Mouse (Mus musculus): ENCODE data around the gene Fancd2os. TPM values are rescaled to one million over a fixed set of nuclear protein-coding genes. Genes with fewer than 3 reads are reported as not detected.

Gene Fancd2os
- polyA plus RNA-seq (2012; rRNA removed), result not detected in 2 replicates

- Histone ChIP-seq H3K27ac (ENCODE audit: insufficient read depth, low read length) (no peak within 1 kb of the TSS), H3K4me1 (ENCODE audit: control insufficient read depth, insufficient read depth, low read length) (no peaks in the 10 kb centered on the region), H3K4me3 (replicated peaks; ENCODE audit: insufficient read depth, low read depth, low read length) (no peak within 1 kb of the TSS), H3K27me3 (ENCODE audit: control insufficient read depth, insufficient read depth, low read length) (no peaks in the 10 kb centered on the region)
- WGBS, result 44% methylated on average over 23 of the region's 23 CpGs
- DNase-seq, result no peak
- no peak for TF ChIP-seq POLR2A (IDR thresholded peaks at IDR 0.05; ENCODE audit: borderline replicate concordance, insufficient read depth, low read length)
- TF ChIP-seq CTCF (IDR thresholded peaks at IDR 0.05; ENCODE audit: borderline replicate concordance, insufficient read depth, low read depth, low read length), result no peak
Observed at GRCm38 (mm10) chr6:113600543-113601139, at the start of gene Fancd2os. Gene Fancd2os, minus strand, starts transcription at chr6:113600715.

DNA sequence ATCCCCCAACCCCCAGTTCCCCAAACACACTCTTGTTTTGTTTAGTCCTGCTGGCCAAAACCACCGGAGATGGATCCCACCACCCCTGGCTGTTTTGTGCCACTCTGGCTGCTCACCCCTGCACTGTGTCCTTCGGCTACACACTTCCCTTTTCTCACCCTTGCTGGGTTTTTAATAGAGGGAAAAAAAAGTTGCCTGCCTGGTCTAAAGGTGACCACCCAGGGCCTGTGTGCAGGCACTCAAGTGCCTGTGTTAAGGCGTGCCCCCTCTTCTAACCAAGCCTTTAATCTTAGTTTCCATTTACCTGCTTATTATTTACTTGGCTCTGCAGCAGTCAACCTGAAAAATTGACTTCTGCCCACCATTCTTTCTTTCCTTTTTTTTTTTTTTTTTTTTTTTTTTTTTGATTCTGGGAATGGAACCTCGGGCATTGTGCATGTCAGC is 49.7 kb upstream of the Fancd2os start:
- Histone ChIP-seq H3K27me3 (ENCODE audit: control insufficient read depth, insufficient read depth, low read length) (no peaks in the 10 kb centered on the region), H3K4me3 (replicated peaks; ENCODE audit: insufficient read depth, low read depth, low read length) (no peak overlapping the region), H3K27ac (ENCODE audit: insufficient read depth, low read length) (no peak overlapping the region), H3K4me1 (ENCODE audit: control insufficient read depth, insufficient read depth, low read length) (no peaks in the 10 kb centered on the region)
- WGBS, result 67% methylated on average over 4 of the region's 4 CpGs
- DNase-seq, result no peak
- no peak for TF ChIP-seq POLR2A (IDR thresholded peaks at IDR 0.05; ENCODE audit: borderline replicate concordance, insufficient read depth, low read length)
- no peak for TF ChIP-seq CTCF (IDR thresholded peaks at IDR 0.05; ENCODE audit: borderline replicate concordance, insufficient read depth, low read depth, low read length)

GRCm38 (mm10) chr6:113649346-113650196 is 49.1 kb upstream of the Fancd2os start:
- H3K4me1 ChIP-seq (ENCODE audit: control insufficient read depth, insufficient read depth, low read length), result no peaks in the 10 kb centered on the region
- no peak for DNase-seq
- H3K27me3 ChIP-seq (ENCODE audit: control insufficient read depth, insufficient read depth, low read length), result no peaks in the 10 kb centered on the region
- no peak overlapping the region for H3K4me3 ChIP-seq (replicated peaks; ENCODE audit: insufficient read depth, low read depth, low read length)
- TF ChIP-seq CTCF (IDR thresholded peaks at IDR 0.05; ENCODE audit: borderline replicate concordance, insufficient read depth, low read depth, low read length), result no peak
- TF ChIP-seq POLR2A (IDR thresholded peaks at IDR 0.05; ENCODE audit: borderline replicate concordance, insufficient read depth, low read length), result no peak
- no peak overlapping the region for H3K27ac ChIP-seq (ENCODE audit: insufficient read depth, low read length)
- 80% methylated on average over 7 of the region's 7 CpGs for WGBS

DNA sequence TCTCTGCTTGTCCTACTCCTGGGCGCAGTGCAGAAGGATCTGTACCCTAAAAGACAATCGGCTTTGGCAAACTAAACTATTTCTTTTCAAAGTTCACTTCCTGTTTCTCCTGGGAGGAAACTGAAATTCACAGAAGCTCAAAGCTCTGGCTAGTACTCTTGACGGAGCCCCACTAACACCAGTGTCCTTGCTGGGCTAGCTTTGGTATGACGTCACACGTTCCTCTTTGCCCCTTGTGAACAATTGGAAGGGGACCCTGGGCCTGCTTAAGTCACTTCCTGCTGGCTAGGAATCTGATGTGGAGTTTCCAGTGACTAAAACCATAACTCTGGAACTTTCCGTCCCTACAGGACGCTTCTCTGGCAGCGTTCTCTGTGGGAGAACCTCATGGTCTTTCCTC is 44.3 kb upstream of the Fancd2os start:
- DNase-seq, result no peak
- Histone ChIP-seq H3K4me1 (ENCODE audit: control insufficient read depth, insufficient read depth, low read length) (no peaks in the 10 kb centered on the region), H3K4me3 (replicated peaks; ENCODE audit: insufficient read depth, low read depth, low read length) (no peak overlapping the region), H3K27ac (ENCODE audit: insufficient read depth, low read length) (peak overlapping the region; percentile 19; the same call in 1 of the 2 replicates), H3K27me3 (ENCODE audit: control insufficient read depth, insufficient read depth, low read length) (no peaks in the 10 kb centered on the region)
- WGBS, result 84% methylated on average over 8 of the region's 8 CpGs
- TF ChIP-seq CTCF (IDR thresholded peaks at IDR 0.05; ENCODE audit: borderline replicate concordance, insufficient read depth, low read depth, low read length), result no peak
- no peak for TF ChIP-seq POLR2A (IDR thresholded peaks at IDR 0.05; ENCODE audit: borderline replicate concordance, insufficient read depth, low read length)

DNA sequence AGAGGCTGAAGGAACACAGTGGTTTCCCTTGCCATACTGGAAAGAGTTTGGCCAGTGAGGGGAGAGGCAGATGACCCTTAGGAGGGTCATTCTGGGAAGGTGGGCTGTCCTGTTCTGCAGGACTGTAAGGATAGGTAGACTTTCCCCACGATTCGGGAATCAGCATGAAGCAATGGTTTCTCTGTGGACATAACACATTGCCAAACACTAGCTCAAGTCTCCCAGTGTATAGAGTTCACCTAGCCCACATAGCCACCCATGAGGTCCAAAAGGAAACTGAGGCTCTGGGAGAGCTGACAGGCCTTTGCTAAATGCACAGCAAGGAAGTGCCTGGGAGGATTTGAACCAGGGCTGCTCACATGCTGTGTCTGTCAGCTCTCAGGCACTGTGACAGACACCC is 43.5 kb upstream of the Fancd2os start:
- H3K4me1 ChIP-seq (ENCODE audit: control insufficient read depth, insufficient read depth, low read length), result no peaks in the 10 kb centered on the region

DNA sequence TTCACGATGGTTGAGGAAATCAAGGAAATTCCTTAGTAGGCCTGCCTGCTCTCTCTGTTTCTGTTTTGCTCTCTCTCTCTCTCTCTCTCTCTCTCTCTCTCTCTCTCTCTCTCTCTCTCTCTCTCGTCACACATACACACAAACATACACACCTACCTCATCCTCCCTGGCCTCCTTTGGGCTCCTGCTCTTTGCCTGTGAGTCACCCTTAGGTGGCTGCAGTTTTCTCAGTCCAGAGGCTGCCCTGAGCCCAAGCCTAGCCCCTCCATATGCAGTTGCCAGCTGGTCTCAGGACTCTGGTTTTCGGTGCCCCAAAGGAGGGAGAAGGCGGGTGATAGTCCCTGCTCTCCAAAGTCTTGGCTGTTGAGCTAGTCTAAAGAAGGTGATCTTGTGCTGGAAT is 42.5 kb upstream of the Fancd2os start:
- Histone ChIP-seq H3K4me1 (ENCODE audit: control insufficient read depth, insufficient read depth, low read length) (no peaks in the 10 kb centered on the region), H3K27me3 (ENCODE audit: control insufficient read depth, insufficient read depth, low read length) (no peaks in the 10 kb centered on the region), H3K27ac (ENCODE audit: insufficient read depth, low read length) (no peak overlapping the region), H3K4me3 (replicated peaks; ENCODE audit: insufficient read depth, low read depth, low read length) (no peak overlapping the region)
- TF ChIP-seq CTCF (IDR thresholded peaks at IDR 0.05; ENCODE audit: borderline replicate concordance, insufficient read depth, low read depth, low read length), result no peak
- no peak for TF ChIP-seq POLR2A (IDR thresholded peaks at IDR 0.05; ENCODE audit: borderline replicate concordance, insufficient read depth, low read length)
- no peak for DNase-seq
- WGBS, result 72% methylated on average over 4 of the region's 4 CpGs

More for the DNA sequence above, 43.5 kb upstream of the Fancd2os start:
- no peak for TF ChIP-seq CTCF (IDR thresholded peaks at IDR 0.05; ENCODE audit: borderline replicate concordance, insufficient read depth, low read depth, low read length)
- TF ChIP-seq POLR2A (IDR thresholded peaks at IDR 0.05; ENCODE audit: borderline replicate concordance, insufficient read depth, low read length), result no peak
- Histone ChIP-seq H3K4me3 (replicated peaks; ENCODE audit: insufficient read depth, low read depth, low read length) (no peak overlapping the region), H3K27me3 (ENCODE audit: control insufficient read depth, insufficient read depth, low read length) (no peaks in the 10 kb centered on the region), H3K27ac (ENCODE audit: insufficient read depth, low read length) (no peak overlapping the region; the same call in 1 of the 2 replicates)
- no peak for DNase-seq
- 95% methylated on average over 2 of the region's 2 CpGs for WGBS

GRCm38 (mm10) chr6:113642605-113643004 is 42.1 kb upstream of the Fancd2os start:
- no peak for DNase-seq
- 77% methylated on average over 8 of the region's 8 CpGs for WGBS
- H3K4me1 ChIP-seq (ENCODE audit: control insufficient read depth, insufficient read depth, low read length), result no peaks in the 10 kb centered on the region
- no peak overlapping the region for H3K27ac ChIP-seq (ENCODE audit: insufficient read depth, low read length)
- no peak overlapping the region for H3K4me3 ChIP-seq (replicated peaks; ENCODE audit: insufficient read depth, low read depth, low read length)
- TF ChIP-seq POLR2A (IDR thresholded peaks at IDR 0.05; ENCODE audit: borderline replicate concordance, insufficient read depth, low read length) (no peak), CTCF (IDR thresholded peaks at IDR 0.05; ENCODE audit: borderline replicate concordance, insufficient read depth, low read depth, low read length) (no peak)
- no peaks in the 10 kb centered on the region for H3K27me3 ChIP-seq (ENCODE audit: control insufficient read depth, insufficient read depth, low read length)

Data from cerebellum, adult 2 months (tissue).